Mouse (Mus musculus): ENCODE results near the gene Ap1s1.

GRCm38 (mm10) chr5:137045402-137046323 is at the start of gene Ap1s1:
- TF ChIP-seq CTCF (IDR thresholded peaks at IDR 0.05; ENCODE audit: low read depth, low read length) (no peak), POLR2A (IDR thresholded peaks at IDR 0.05; ENCODE audit: insufficient read depth, low read length) (no peak), EP300 (IDR thresholded peaks at IDR 0.05; ENCODE audit: insufficient read depth, low read depth, low read length) (no peak)
